Mouse (Mus musculus) adrenal gland, postnatal 36 days (tissue): ENCODE data around the gene Jam2. TPM values are rescaled to one million over a fixed set of nuclear protein-coding genes. Genes with fewer than 3 reads are reported as not detected.

Experiments used
- DNase-seq, 2 experiments: peaks; one replicate each; pipeline ENCODE4 v3.0.0; 2021; ENCODE audit warnings: mixed read lengths in 1 of 2
- total RNA-seq, 2 experiments: library from RNA; stranded (reverse); gene quantifications; 2 replicates each; pipeline ENCODE4 v1.2.3; 2021

The Jam2 gene
- total RNA-seq, 2 experiments from 2014 or later: 9.0 to 12.6 TPM

GRCm38 (mm10) chr16:84779718-84780117 lies 5.8 kb downstream of the Jam2 start:
- no peak for DNase-seq

- no peak for DNase-seq
Observed at GRCm38 (mm10) chr16:84783279-84783678, 9.4 kb downstream of the Jam2 start.

DNA sequence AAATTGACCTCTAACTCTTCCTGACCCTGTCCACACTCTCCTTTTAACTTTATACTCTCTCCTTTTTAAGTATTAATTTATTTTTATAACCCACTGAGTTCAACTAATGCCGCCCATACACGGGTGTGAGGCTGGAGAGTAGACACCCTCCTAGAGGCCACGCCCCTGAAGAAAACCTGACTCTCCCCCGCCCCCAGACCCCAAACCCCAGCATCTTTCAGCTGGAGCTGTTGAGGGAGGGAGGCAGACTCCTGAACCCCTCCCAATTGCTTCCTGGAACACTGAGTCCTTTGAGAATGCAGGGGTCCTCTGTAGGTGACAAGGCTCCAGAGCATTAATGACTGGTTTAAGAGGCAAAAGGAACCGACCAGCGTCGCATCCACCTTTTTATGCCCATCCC lies 11.0 kb downstream of the Jam2 start:
- no peak for DNase-seq

DNA sequence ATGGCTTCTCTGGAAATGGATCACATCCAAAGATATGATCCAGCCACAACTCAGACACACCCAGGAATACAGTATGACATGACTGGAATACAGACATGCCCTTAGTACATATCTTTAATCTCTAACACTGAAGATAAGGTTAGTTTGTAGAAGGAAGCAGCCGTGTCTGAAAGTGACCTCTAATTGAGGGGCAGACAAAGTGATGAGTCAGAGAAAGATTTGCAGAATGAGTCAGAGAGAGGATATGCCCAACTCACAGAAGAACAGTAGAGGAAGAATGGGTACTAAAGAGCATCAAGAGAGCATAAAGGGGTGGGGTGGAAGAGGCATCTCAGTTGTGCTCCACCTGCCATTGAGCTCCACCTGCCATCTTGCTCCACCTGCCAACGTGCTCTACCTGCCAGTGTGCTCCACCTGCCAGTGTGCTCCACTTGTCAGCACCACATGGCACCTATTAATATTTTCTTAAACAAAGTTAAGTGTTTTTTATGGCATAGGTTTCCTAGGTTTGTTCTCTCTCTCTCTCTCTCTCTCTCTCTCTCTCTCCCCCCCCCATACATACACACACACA lies 16.8 kb downstream of the Jam2 start:
- DNase-seq: no peak

DNA sequence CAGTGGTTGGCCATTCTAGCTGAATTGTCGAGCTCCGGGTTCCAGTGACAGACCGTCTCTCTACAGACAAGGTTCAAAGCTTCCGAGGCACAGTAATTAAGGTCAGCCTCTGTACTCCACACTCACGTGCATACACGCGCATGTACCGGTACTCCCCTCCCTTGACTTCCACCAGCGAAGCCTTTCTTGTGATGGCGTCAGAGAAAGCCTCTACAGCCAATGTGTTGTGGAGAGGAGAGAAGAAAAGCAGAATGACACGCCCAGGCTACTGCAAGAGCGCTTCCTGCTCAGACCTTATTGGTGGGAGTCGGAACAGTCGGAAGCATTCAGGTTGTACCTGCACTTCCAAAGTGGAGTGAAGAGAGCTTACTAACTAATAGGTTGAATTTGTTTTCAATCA lies 19.5 kb downstream of the Jam2 start:
- DNase-seq: no peak

GRCm38 (mm10) chr16:84795337-84795736 lies 21.4 kb downstream of the Jam2 start:
- DNase-seq: no peak

- no peak for DNase-seq
Observed at GRCm38 (mm10) chr16:84796678-84797077, 22.8 kb downstream of the Jam2 start.

GRCm38 (mm10) chr16:84800038-84800437 lies 26.1 kb downstream of the Jam2 start:
- DNase-seq: no peak

DNA sequence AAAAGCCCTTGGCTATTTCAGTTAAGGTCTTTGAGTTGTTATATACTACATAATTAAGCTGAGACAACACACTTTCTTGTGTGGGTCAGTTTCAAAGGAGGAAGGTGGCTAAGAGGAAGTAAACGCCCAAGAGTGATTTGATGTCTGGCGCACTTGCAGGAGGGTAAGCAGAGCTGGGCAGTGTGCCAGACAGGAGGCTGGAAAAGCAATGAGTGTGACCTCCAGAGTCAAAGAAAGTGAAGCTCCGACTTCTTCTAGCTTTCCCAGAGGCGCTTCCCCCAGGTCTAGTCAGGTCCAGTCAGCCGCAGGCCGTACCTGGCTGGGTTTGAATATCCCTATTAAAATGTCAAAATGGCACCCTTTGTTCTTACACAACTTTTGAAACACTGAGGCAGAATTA lies 28.3 kb downstream of the Jam2 start:
- DNase-seq: peak; percentile 73 to 77

DNA sequence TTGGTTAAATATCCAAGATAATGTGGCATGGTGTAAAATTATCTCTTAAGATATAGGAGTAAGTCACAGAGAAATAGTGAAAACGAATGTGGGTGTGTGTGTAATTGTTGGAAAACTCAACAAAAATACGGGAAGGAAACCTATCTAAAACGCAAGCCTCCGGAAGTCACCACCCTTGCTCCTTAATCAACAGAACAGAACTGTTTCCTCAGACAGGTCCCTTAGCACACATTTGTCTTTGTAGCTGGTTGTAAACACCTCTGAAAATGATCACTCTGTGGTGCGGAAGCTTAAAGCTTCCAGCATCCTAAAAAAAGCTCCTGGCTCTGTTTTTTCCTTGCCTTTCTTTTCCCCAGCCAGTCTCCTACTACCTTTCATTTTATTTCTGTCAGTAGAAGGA lies 30.9 kb downstream of the Jam2 start:
- peak in 1 of 2 experiments; percentile 6 for DNase-seq

DNA sequence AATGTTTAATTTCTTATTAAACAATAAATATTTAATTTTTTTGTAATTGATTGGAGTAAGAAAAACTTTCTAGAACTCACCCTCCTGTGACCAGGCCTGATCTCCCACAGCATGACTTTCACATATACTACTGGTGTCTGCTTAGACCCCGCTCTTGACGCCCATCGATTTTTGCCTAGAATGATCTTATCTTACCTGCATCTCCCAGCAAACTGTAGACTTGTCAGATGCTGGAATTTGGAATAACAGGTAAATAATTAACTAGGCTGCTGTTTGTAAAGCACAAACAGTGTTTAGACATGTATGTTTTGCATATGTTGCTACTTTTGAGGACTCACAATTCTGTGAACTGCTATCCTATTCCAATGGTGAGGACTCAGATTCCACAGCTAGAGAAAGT lies 32.3 kb downstream of the Jam2 start:
- DNase-seq: no peak

DNA sequence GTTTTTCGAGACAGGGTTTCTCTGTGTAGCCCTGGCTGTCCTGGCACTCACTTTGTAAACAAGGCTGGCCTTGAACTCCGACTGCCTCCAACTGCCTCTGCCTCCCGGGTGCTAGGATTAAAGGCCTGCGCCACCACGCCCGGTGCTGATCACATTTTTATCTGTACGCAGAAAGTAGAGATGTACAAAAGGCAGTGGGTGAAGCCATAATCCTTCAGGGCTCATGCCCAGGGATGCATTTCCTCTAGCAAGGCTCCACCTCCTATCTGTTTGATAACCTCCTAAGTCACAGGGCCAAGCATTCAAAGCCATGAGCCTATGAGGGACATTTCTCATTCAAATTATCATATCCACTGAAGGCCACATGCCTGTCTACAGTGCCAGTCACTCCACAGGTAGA lies 34.0 kb downstream of the Jam2 start:
- no peak for DNase-seq

GRCm38 (mm10) chr16:84810254-84810653 lies 36.3 kb downstream of the Jam2 start:
- no peak for DNase-seq

DNA sequence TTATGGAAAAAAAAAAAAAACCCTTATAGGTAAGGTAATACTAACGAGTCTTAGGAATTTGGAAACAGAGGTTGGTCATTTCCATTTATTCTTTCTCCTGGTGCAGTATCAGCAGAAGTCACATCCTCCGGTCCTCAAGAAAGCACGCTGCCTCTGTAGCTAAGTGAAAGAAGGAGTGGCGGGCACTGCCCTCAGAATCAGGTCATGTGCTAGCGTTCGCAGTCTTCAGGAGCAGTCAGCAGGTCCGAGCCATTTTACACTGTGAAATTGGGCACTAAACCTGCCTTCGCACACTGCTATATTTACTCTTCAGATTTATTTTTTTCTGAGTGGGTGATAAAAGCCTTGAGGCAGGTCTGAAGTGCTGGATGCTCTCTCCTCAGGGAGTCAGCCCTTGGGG lies 39.9 kb downstream of the Jam2 start:
- no peak for DNase-seq

DNA sequence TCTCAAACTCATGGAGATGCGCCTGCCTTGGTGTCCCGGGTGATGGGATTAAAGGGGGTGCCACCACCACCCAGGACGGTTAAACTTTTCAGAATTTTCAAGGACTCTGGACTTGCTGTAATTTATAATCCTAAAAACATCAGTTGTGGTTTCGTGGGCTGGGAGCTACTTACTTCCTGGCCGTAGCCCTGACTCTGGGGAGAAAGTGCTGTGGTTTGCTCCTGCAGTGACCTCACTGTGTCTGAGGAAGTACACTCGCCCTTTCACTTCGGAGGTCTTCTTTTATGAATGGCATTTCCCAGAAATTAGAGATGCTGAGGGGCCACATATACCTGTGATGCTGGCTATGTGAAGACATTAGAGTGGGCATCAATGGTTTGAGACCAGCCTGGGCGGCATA lies 40.6 kb downstream of the Jam2 start:
- DNase-seq: no peak

GRCm38 (mm10) chr16:84817423-84817822 lies 43.5 kb downstream of the Jam2 start:
- DNase-seq: peak; percentile 11 to 59

- DNase-seq: no peak
Observed at GRCm38 (mm10) chr16:84825009-84825408, 51.1 kb downstream of the Jam2 start.

DNA sequence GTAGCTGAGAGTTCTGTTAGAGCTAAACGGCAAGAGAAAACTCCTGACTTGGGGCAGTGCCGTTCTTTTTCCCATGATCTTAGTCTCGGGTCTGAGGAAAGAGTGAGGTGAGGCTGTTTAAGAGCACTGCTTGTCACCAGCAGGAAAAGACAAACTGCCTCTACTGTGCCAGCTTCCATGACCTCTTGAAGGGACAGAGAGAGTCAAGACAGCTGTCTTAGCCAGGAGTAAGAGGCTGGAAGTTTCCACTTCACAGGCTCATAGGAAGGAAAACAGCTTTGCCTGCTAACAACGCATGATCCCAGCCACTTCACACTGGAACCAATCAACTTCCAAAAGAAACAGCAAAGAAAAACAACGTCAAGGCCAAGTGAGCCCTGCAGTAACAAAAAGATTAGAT lies 57.8 kb downstream of the Jam2 start:
- DNase-seq: peak; percentile 28 to 30

GRCm38 (mm10) chr16:84832736-84833135 lies 58.8 kb downstream of the Jam2 start:
- peak; percentile 15 to 41 for DNase-seq

DNA sequence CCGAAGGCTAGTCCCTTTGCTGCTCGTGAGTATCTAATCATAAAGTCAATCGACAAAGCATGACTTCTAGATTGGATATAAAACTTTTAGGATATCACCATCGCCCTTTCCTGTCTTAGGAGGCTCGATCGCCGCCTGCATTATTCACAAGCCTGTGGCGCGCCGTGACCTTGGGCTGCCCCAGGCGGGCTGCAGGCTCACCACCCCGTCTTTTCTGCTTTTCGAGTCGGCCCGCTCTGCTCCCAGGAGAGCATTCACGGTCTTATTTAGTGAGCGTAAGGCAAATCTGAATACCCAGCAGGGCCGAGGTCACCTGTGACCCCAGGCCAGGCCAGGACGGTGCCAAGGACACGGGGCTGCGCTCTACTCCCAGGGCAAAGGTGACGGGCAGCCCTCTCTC lies 60.4 kb downstream of the Jam2 start:
- DNase-seq: peak; percentile 69 to 79

DNA sequence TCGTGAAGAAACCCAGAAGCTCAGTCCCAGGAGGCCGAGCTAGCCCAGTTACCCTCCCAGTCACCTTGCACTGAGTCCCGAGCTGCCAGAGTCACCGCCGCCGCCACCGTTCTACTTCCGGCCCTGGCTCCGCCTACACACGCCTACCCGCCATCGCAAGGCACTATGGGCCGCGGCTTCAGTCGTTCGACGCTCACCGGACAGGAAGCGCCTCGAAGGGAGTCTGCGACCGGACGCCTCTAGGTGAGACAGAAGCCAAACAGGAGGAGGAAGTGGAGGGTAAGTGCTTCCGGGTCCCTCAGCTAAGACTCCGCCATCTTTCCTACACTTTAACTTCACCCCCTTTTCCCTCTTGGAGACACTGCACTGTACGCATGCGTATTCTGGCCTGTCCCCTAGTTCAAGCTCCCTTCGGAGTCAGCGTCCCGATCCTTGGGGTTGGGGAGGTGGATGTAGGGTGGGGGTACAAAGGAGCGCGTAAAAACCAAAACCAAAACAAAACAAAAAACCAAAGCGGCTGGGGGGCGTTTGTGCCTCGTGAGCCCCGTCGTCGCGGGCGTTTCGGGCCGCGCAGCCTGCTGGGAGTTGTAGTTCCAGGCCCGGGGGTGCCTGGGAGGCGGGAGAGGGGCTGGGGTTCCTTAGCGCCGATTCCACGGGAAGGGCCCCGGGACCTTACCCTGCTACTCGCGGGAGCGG lies 61.0 kb downstream of the Jam2 start, which contains the start of gene Gabpa:
Gene Gabpa (plus strand): TSS at position 181 of the 696 bp plus-strand sequence.
- peak; percentile 93 for DNase-seq

GRCm38 (mm10) chr16:84835441-84835822 lies 61.5 kb downstream of the Jam2 start, which contains the start of gene Atp5j:
Gene Atp5j (minus strand): TSS chr16:84835625.
- DNase-seq: peak; percentile 91 to 94

- DNase-seq: peak; percentile 63 to 73
Observed at GRCm38 (mm10) chr16:84835823-84836743, 62.2 kb downstream of the Jam2 start.
